ENCODE assay signal across 34 mouse cellular contexts in genomic region chr11:59677767-59678166, GRCm38 (mm10).
"Had no signal": no experiment of that assay in that cellular context is flagged by ENCODE, and none has a peak within 500 bp of the region (broad histone marks: within the 10 kb centered on the region; RNA-seq: fewer than 3 reads in every experiment).

No protein-coding gene starts in this region.

- H3K9ac ChIP-seq: heart, embryonic 13.5 days; heart, embryonic 15.5 days; hindbrain, embryonic 12.5 days; hindbrain, embryonic 13.5 days; hindbrain, embryonic 14.5 days; hindbrain, embryonic 15.5 days; intestine, embryonic 15.5 days; kidney, embryonic 15.5 days had no signal

- H3K4me1 ChIP-seq: hindbrain, embryonic 12.5 days; hindbrain, embryonic 15.5 days; intestine, embryonic 15.5 days had no signal

- H3K9me3 ChIP-seq: heart, embryonic 10.5 days; heart, embryonic 13.5 days; heart, embryonic 15.5 days; hindbrain, embryonic 10.5 days; hindbrain, embryonic 12.5 days; hindbrain, embryonic 13.5 days; hindbrain, embryonic 15.5 days; intestine, embryonic 15.5 days; kidney, embryonic 15.5 days had no signal

- H3K4me3 ChIP-seq: heart, embryonic 10.5 days; heart, embryonic 13.5 days; heart, embryonic 15.5 days; hindbrain, embryonic 10.5 days; hindbrain, embryonic 12.5 days; hindbrain, embryonic 13.5 days; hindbrain, embryonic 15.5 days; intestine, embryonic 15.5 days; kidney, embryonic 15.5 days; layer of hippocampus, adult 2 months; left cerebral cortex, adult 2 months had no signal

- H3K36me3 ChIP-seq: heart, embryonic 15.5 days; hindbrain, embryonic 12.5 days; hindbrain, embryonic 15.5 days; intestine, embryonic 15.5 days had no signal

- ATAC-seq: hindbrain, embryonic 16.5 days; hindbrain, postnatal 0 days; inflammation-experienced regulatory T-cells, adult 6 months; intestine, embryonic 15.5 days; intestine, embryonic 16.5 days; intestine, postnatal 0 days had no signal

- H3K27me3 ChIP-seq: heart, embryonic 13.5 days; heart, embryonic 15.5 days; hindbrain, embryonic 12.5 days; hindbrain, embryonic 13.5 days; hindbrain, embryonic 15.5 days; intestine, embryonic 15.5 days; kidney, embryonic 15.5 days had no signal

- DNase-seq: heart, postnatal 10 days; heart, postnatal 14 days; heart, postnatal 36 days; heart, postnatal 4 days; kidney, adult 11 months; kidney, adult 18-20 months; kidney, adult 8-10 months; kidney, adult 9 months; kidney, postnatal 10 days; kidney, postnatal 14 days; kidney, postnatal 25 days; kidney, postnatal 36 days; kidney, postnatal 4 days; layer of hippocampus, adult 9-11 months; layer of hippocampus, postnatal 36 days had no signal

- H3K4me2 ChIP-seq: heart, embryonic 11.5 days; heart, embryonic 13.5 days; heart, embryonic 15.5 days; hindbrain, embryonic 12.5 days; hindbrain, embryonic 13.5 days; hindbrain, embryonic 14.5 days; hindbrain, embryonic 15.5 days; intestine, embryonic 15.5 days; kidney, embryonic 15.5 days had no signal

- H3K27ac ChIP-seq: heart, embryonic 10.5 days; heart, embryonic 13.5 days; heart, embryonic 15.5 days; hindbrain, embryonic 10.5 days; hindbrain, embryonic 12.5 days; hindbrain, embryonic 13.5 days; hindbrain, embryonic 14.5 days; hindbrain, embryonic 15.5 days; hindbrain, postnatal 0 days; intestine, embryonic 15.5 days; kidney, embryonic 15.5 days; kidney, postnatal 0 days; layer of hippocampus, adult 2 months; left cerebral cortex, adult 2 months had no signal
